Mouse (Mus musculus): Measurements from ENCODE around the gene Gm42421.

DNA sequence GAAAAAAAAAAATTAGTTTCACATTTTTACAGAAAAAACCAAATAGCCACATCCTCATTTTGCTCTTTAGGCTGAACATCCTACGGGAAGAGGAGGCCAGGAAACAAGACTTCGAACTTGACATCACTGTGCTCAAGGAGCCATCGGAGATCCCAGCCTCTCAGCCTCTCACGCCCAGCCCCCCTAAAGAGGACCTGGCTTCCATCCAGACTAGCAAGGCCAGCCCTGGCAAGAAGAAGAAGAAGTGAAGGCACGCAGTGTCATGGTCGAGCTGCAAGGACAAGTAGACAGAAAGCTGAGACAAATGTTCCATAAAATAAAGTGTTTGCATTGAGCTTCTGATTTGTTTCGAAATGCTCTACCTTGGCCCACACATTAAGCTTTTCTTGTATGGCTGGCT is 57.4 kb downstream of the Gm42421 start:
- TF ChIP-seq CTCF (IDR thresholded peaks at IDR 0.05; ENCODE audit: control insufficient read depth, insufficient read depth, insufficient read length) (no peak), CEBPB (IDR thresholded peaks at IDR 0.05; ENCODE audit: low read depth) (no peak), MAX (IDR thresholded peaks at IDR 0.05) (no peak), USF1 (IDR thresholded peaks at IDR 0.05; ENCODE audit: low read depth) (no peak), MYOG (IDR thresholded peaks at IDR 0.05; ENCODE audit: control insufficient read depth, extremely low read depth, insufficient read length) (no peak), MYOD1 (IDR thresholded peaks at IDR 0.05; ENCODE audit: control insufficient read depth, insufficient read length, low read depth) (no peak), FOSL1 (IDR thresholded peaks at IDR 0.05; ENCODE audit: insufficient read depth, low read length, poor library complexity, severe bottlenecking) (no peak)

All from C2C12 (cell line).